Mouse (Mus musculus) kidney, adult 11 months (tissue): Measurements from ENCODE around the gene Col1a1.

Source experiments
- DNase-seq: peaks from one replicate; pipeline ENCODE4 v3.0.0; 2022

The Col1a1 gene

GRCm38 (mm10) chr11:94936045-94936444 lies at the start of gene Col1a1:
Gene Col1a1, plus strand, starts transcription at chr11:94936224.
- no peak for DNase-seq

GRCm38 (mm10) chr11:94891155-94891554 lies 44.9 kb upstream of the Col1a1 start:
- DNase-seq = no peak

- no peak for DNase-seq
These were observed 39.2 kb upstream of the Col1a1 start for GRCm38 (mm10) chr11:94896753-94897376.

GRCm38 (mm10) chr11:94901231-94901630 lies 34.8 kb upstream of the Col1a1 start:
- DNase-seq = no peak

- DNase-seq = no peak
These were observed 31.7 kb upstream of the Col1a1 start for GRCm38 (mm10) chr11:94904306-94904705.

- no peak for DNase-seq
These were observed 25.1 kb upstream of the Col1a1 start for GRCm38 (mm10) chr11:94910971-94911370.

GRCm38 (mm10) chr11:94912568-94912967 lies 23.5 kb upstream of the Col1a1 start:
- no peak for DNase-seq

GRCm38 (mm10) chr11:94913302-94914090 lies 22.5 kb upstream of the Col1a1 start:
- DNase-seq = no peak

- no peak for DNase-seq
These were observed 20.2 kb upstream of the Col1a1 start for GRCm38 (mm10) chr11:94915675-94916403.

GRCm38 (mm10) chr11:94916477-94916876 lies 19.5 kb upstream of the Col1a1 start:
- no peak for DNase-seq

GRCm38 (mm10) chr11:94917717-94918116 lies 18.3 kb upstream of the Col1a1 start:
- DNase-seq = no peak

GRCm38 (mm10) chr11:94920996-94921401 lies 15.0 kb upstream of the Col1a1 start:
- no peak for DNase-seq

- no peak for DNase-seq
These were observed 11.0 kb upstream of the Col1a1 start for GRCm38 (mm10) chr11:94924977-94925376.

- no peak for DNase-seq
These were observed 9.6 kb upstream of the Col1a1 start for GRCm38 (mm10) chr11:94926431-94926830.

- DNase-seq = no peak
These were observed 8.2 kb upstream of the Col1a1 start for GRCm38 (mm10) chr11:94927771-94928291.

GRCm38 (mm10) chr11:94928820-94929219 lies 7.2 kb upstream of the Col1a1 start:
- DNase-seq = peak; percentile 66

- no peak for DNase-seq
These were observed 6.4 kb upstream of the Col1a1 start for GRCm38 (mm10) chr11:94929599-94929998.

- no peak for DNase-seq
These were observed 5.9 kb upstream of the Col1a1 start for GRCm38 (mm10) chr11:94930151-94930550.

GRCm38 (mm10) chr11:94933584-94933983 lies 2.4 kb upstream of the Col1a1 start:
- DNase-seq = no peak

GRCm38 (mm10) chr11:94934526-94934925 lies 1.5 kb upstream of the Col1a1 start:
- no peak for DNase-seq

- DNase-seq = peak; percentile 82
These were observed 849 bp downstream of the Col1a1 start for GRCm38 (mm10) chr11:94936851-94937295.

GRCm38 (mm10) chr11:94937335-94937781 lies 1.3 kb downstream of the Col1a1 start:
- DNase-seq = no peak

- no peak for DNase-seq
These were observed 1.8 kb downstream of the Col1a1 start for GRCm38 (mm10) chr11:94937787-94938186.
